ENCODE assay signal across 13 mouse cellular contexts in the genomic region with DNA sequence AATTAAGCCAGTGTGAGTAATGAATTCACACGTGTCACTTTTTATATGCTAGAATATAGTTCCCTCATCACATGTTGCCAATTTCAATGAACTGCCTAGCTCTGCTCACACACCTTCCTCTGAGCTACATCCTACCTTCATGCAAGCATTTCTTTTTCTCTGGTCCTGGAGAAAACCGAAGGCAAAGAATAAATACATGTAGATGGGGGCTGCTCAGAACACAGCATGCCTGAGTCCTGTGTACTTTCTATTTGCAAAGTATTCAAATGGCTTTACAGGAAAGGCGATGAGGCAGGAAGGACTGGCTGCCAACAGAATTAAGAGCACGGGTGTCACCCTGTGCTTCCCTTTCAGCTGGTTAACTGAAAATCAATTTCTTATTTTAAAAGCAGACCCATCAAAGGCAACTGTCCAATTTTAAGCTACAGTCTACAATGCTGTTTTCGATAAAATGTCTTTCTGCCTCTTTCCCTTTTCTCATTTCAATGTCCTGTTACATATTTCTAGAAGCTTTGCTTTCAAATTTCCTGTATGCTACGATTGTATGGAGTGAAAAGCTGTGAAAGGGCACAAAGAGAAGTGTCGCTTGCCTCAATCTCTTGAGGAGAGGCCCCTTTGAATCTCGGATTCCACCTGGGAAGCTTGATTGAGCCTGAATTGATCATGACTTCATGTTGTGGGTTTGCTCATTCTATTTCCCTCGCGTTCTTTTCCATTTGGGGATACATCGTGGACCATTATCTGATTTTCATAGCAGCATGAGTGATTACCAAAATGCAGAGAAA.
A peak's percentile ranks its signal among the peaks of the same experiment; 100 is the strongest.
DNase-seq lines count a peak whose midpoint lies in the region; ATAC-seq and TF ChIP-seq lines count a peak whose summit lies in the region.
"Had no signal": no experiment of that assay in that cellular context is flagged by ENCODE, and none has a peak within 500 bp of the region (broad histone marks: within the 10 kb centered on the region; RNA-seq: fewer than 3 reads in every experiment).

No protein-coding gene starts in this region.

- DNase-seq in midbrain, postnatal 0 days (ENCODE audit: low spot score): peak; percentile 8
- no peak for DNase-seq in thymus, postnatal 36 days
- DNase-seq in heart, adult 2 months: no peak
- DNase-seq in adrenal gland, adult 2 months: no peak
- DNase-seq: cerebellum, adult 9-10 months; gastrocnemius, postnatal 25 days; liver, postnatal 0 days; thymus, postnatal 4 days had no signal

- H3K79me2 ChIP-seq in heart, adult 2 months (replicated peaks; ENCODE audit: control insufficient read depth, insufficient read depth, low read length): no peaks in the 10 kb centered on the region

- 13% methylated on average over 11 of the region's 11 CpGs for WGBS in forebrain, embryonic 12.5 days
- 18% methylated on average over 11 of the region's 11 CpGs for WGBS in hindbrain, embryonic 16.5 days
- WGBS in midbrain, postnatal 0 days: 21% methylated on average over 11 of the region's 11 CpGs
- 52% methylated on average over 11 of the region's 11 CpGs for WGBS in heart, adult 2 months

- TF ChIP-seq EP300 in heart, adult 2 months (IDR thresholded peaks at IDR 0.05; ENCODE audit: insufficient read depth, low read depth, low read length): no peak

- H3K27me3 ChIP-seq in forebrain, embryonic 12.5 days: no peaks in the 10 kb centered on the region
- H3K27me3 ChIP-seq in hindbrain, embryonic 16.5 days (replicated peaks; ENCODE audit: control insufficient read depth, insufficient read depth, low read length): no peaks in the 10 kb centered on the region
- H3K27me3 ChIP-seq in midbrain, postnatal 0 days (ENCODE audit: insufficient read depth, low read length): no peaks in the 10 kb centered on the region
- H3K27me3 ChIP-seq in heart, adult 2 months (ENCODE audit: control insufficient read depth, insufficient read depth, low read length): no peaks in the 10 kb centered on the region
- H3K27me3 ChIP-seq: heart, embryonic 15.5 days had no signal

- H3K4me2 ChIP-seq in forebrain, embryonic 12.5 days: 0 out of 2 replicates have a peak overlapping the region, but pooled peaks have one; percentile 15
- H3K4me2 ChIP-seq in hindbrain, embryonic 16.5 days (ENCODE audit: low read length): peak overlapping the region; percentile 14
- no peak overlapping the region for H3K4me2 ChIP-seq in midbrain, postnatal 0 days (ENCODE audit: low read depth, low read length, poor library complexity, severe bottlenecking)
- H3K4me2 ChIP-seq: heart, embryonic 15.5 days had no signal

- no peaks in the 10 kb centered on the region for H3K9me3 ChIP-seq in forebrain, embryonic 12.5 days
- no peaks in the 10 kb centered on the region for H3K9me3 ChIP-seq in hindbrain, embryonic 16.5 days (ENCODE audit: control insufficient read depth, low read length)
- no peaks in the 10 kb centered on the region for H3K9me3 ChIP-seq in midbrain, postnatal 0 days (ENCODE audit: low read length)
- H3K9me3 ChIP-seq: heart, embryonic 15.5 days had no signal

- intact Hi-C loops in heart, adult 2 months (cut with DNase I): no loop called here

- peak overlapping the region; percentile 59; the same call in 1 of the 2 replicates for H3K27ac ChIP-seq in cortical plate, adult 2 months (ENCODE audit: insufficient read depth, low read length)
- no peak overlapping the region for H3K27ac ChIP-seq in forebrain, embryonic 12.5 days
- H3K27ac ChIP-seq in hindbrain, embryonic 16.5 days (ENCODE audit: low read depth, low read length): no peak overlapping the region
- H3K27ac ChIP-seq in midbrain, postnatal 0 days (ENCODE audit: low read depth, low read length): no peak overlapping the region
- no peak overlapping the region for H3K27ac ChIP-seq in heart, adult 2 months
- H3K27ac ChIP-seq: heart, embryonic 15.5 days; macrophage had no signal

- H3K9ac ChIP-seq in forebrain, embryonic 12.5 days: no peak overlapping the region
- no peak overlapping the region for H3K9ac ChIP-seq in hindbrain, embryonic 16.5 days (ENCODE audit: low read depth, low read length)
- H3K9ac ChIP-seq in midbrain, postnatal 0 days (replicated peaks; ENCODE audit: low read length, poor library complexity, severe bottlenecking): no peak overlapping the region
- no peak overlapping the region for H3K9ac ChIP-seq in heart, adult 2 months (ENCODE audit: low read depth, low read length)
- H3K9ac ChIP-seq: heart, embryonic 15.5 days; liver, postnatal 0 days had no signal

- TF ChIP-seq CTCF in cortical plate, adult 2 months (IDR thresholded peaks at IDR 0.05; ENCODE audit: extremely low read depth, insufficient read depth, low read length): no peak
- no peak for TF ChIP-seq CTCF in midbrain, postnatal 0 days (IDR thresholded peaks at IDR 0.05)
- TF ChIP-seq CTCF in heart, adult 2 months (IDR thresholded peaks at IDR 0.05): no peak

- H3K36me3 ChIP-seq in forebrain, embryonic 12.5 days (replicated peaks): no peaks in the 10 kb centered on the region
- H3K36me3 ChIP-seq in hindbrain, embryonic 16.5 days (ENCODE audit: control insufficient read depth, insufficient read depth, low read length): no peaks in the 10 kb centered on the region
- H3K36me3 ChIP-seq in midbrain, postnatal 0 days (ENCODE audit: insufficient read depth, low read length): no peaks in the 10 kb centered on the region
- no peaks in the 10 kb centered on the region for H3K36me3 ChIP-seq in heart, adult 2 months (ENCODE audit: control insufficient read depth, insufficient read depth, low read length)
- H3K36me3 ChIP-seq: heart, embryonic 15.5 days had no signal

- TF ChIP-seq POLR2A in cortical plate, adult 2 months (IDR thresholded peaks at IDR 0.05; ENCODE audit: extremely low read depth, insufficient read depth, low read length): no peak
- no peak for TF ChIP-seq POLR2A in heart, adult 2 months (IDR thresholded peaks at IDR 0.05; ENCODE audit: insufficient read depth, low read depth, low read length)

- ATAC-seq in forebrain, embryonic 12.5 days (ENCODE audit: low FRiP score): peak; percentile 60; the same call in 1 of the 2 replicates
- peak; percentile 63; the same call in 1 of the 2 replicates for ATAC-seq in hindbrain, embryonic 16.5 days
- no peak for ATAC-seq in midbrain, postnatal 0 days (ENCODE audit: low FRiP score)
- ATAC-seq: liver, postnatal 0 days had no signal

- no peak overlapping the region for H3K4me3 ChIP-seq in cortical plate, adult 2 months (ENCODE audit: insufficient read depth, low read length)
- no peak overlapping the region for H3K4me3 ChIP-seq in forebrain, embryonic 12.5 days (replicated peaks)
- H3K4me3 ChIP-seq in hindbrain, embryonic 16.5 days (ENCODE audit: low read length): no peak overlapping the region
- H3K4me3 ChIP-seq in midbrain, postnatal 0 days (ENCODE audit: low read depth, low read length): no peak overlapping the region
- no peak overlapping the region for H3K4me3 ChIP-seq in heart, adult 2 months
- H3K4me3 ChIP-seq: heart, embryonic 15.5 days had no signal

- peaks cover 1% of the 10 kb centered on the region; the same call in 1 of the 2 replicates for H3K4me1 ChIP-seq in cortical plate, adult 2 months (ENCODE audit: control insufficient read depth, insufficient read depth, low read length)
- H3K4me1 ChIP-seq in forebrain, embryonic 12.5 days: peaks cover 18% of the 10 kb centered on the region
- peaks cover 5% of the 10 kb centered on the region for H3K4me1 ChIP-seq in hindbrain, embryonic 16.5 days (ENCODE audit: control insufficient read depth, insufficient read depth, low read depth, low read length)
- 0 out of 2 replicates have a peak, but pooled peaks cover 2% of the 10 kb centered on the region for H3K4me1 ChIP-seq in midbrain, postnatal 0 days (ENCODE audit: insufficient read depth, low read length)
- H3K4me1 ChIP-seq in heart, adult 2 months (ENCODE audit: control insufficient read depth, insufficient read depth, low read length): no peaks in the 10 kb centered on the region
- H3K4me1 ChIP-seq: heart, embryonic 15.5 days had no signal
